Mouse (Mus musculus) WW6 (cell line): ENCODE results near the gene Mt4.
A peak's percentile ranks its signal among the peaks of the same experiment; 100 is the strongest.

ENCODE experiments used
- DNase-seq: peaks from one replicate; pipeline ENCODE4 v3.0.0-alpha.2; 2013; ENCODE audit warnings: low read depth, low spot score

Gene Mt4

GRCm38 (mm10) chr8:94136933-94137332 is at the start of gene Mt4:
Gene Mt4, plus strand, starts transcription at chr8:94137197.
- DNase-seq = no peak

GRCm38 (mm10) chr8:94087964-94088363 is 49.0 kb upstream of the Mt4 start:
- no peak for DNase-seq

- DNase-seq = no peak
Observed at GRCm38 (mm10) chr8:94089715-94090114, 47.3 kb upstream of the Mt4 start.

GRCm38 (mm10) chr8:94092848-94093247 is 44.1 kb upstream of the Mt4 start:
- no peak for DNase-seq

- DNase-seq = no peak
Observed at GRCm38 (mm10) chr8:94094281-94094680, 42.7 kb upstream of the Mt4 start.

- DNase-seq = peak; percentile 100
Observed at GRCm38 (mm10) chr8:94098081-94098974, 38.7 kb upstream of the Mt4 start, which contains the start of gene Bbs2. Gene Bbs2, minus strand, starts transcription at chr8:94098928.

GRCm38 (mm10) chr8:94098996-94099395 is 38.0 kb upstream of the Mt4 start:
- no peak for DNase-seq

GRCm38 (mm10) chr8:94104146-94104545 is 32.9 kb upstream of the Mt4 start:
- no peak for DNase-seq

- DNase-seq = no peak
Observed at GRCm38 (mm10) chr8:94107871-94108270, 29.1 kb upstream of the Mt4 start.

GRCm38 (mm10) chr8:94109396-94109795 is 27.6 kb upstream of the Mt4 start:
- no peak for DNase-seq

- no peak for DNase-seq
Observed at GRCm38 (mm10) chr8:94109835-94110234, 27.2 kb upstream of the Mt4 start.

GRCm38 (mm10) chr8:94110526-94111177 is 26.3 kb upstream of the Mt4 start:
- DNase-seq = no peak

- DNase-seq = no peak
Observed at GRCm38 (mm10) chr8:94113435-94113834, 23.6 kb upstream of the Mt4 start.

GRCm38 (mm10) chr8:94113972-94114371 is 23.0 kb upstream of the Mt4 start:
- no peak for DNase-seq

- DNase-seq = no peak
Observed at GRCm38 (mm10) chr8:94118776-94119430, 18.1 kb upstream of the Mt4 start.

GRCm38 (mm10) chr8:94121625-94122024 is 15.4 kb upstream of the Mt4 start:
- no peak for DNase-seq

- no peak for DNase-seq
Observed at GRCm38 (mm10) chr8:94122711-94123468, 14.1 kb upstream of the Mt4 start.

- DNase-seq = no peak
Observed at GRCm38 (mm10) chr8:94127711-94128110, 9.3 kb upstream of the Mt4 start.

GRCm38 (mm10) chr8:94129133-94129789 is 7.7 kb upstream of the Mt4 start:
- DNase-seq = no peak

- DNase-seq = no peak
Observed at GRCm38 (mm10) chr8:94130126-94130525, 6.9 kb upstream of the Mt4 start.

GRCm38 (mm10) chr8:94132096-94132495 is 4.9 kb upstream of the Mt4 start:
- DNase-seq = no peak
